Mouse (Mus musculus) liver, embryonic 12.5 days (tissue): ENCODE measurements at regions not wholly inside any gene's neighbourhood (a gene's known extent, or its start where the extent isn't known, plus 50 kb on each side); places are given as distances from the start of the nearest gene placed in this dataset.

Experiments
- ATAC-seq: fragments of 200-750 bp; cut with Nextera tagmentation; 2 replicates; pipeline ENCODE4 v1.8.0; 2017; ENCODE audit warnings: moderate number of reproducible peaks, mild to moderate bottlenecking, moderate library complexity
- H3K27ac ChIP-seq: fragments of 300-500 bp; sonication (generic); 2 replicates; pipeline ENCODE4 v1.5.1; 2016; ENCODE audit warnings: mild to moderate bottlenecking
- H3K27me3 ChIP-seq: fragments of 300-500 bp; sonication (generic); replicated peaks from 2 replicates; pipeline ENCODE4 v1.6.1; 2016; ENCODE audit warnings: mild to moderate bottlenecking, moderate library complexity
- H3K36me3 ChIP-seq: fragments of 300-500 bp; sonication (generic); 2 replicates; pipeline ENCODE4 v1.6.1; 2016; ENCODE audit warnings: mild to moderate bottlenecking, moderate library complexity
- H3K4me1 ChIP-seq: fragments of 300-500 bp; sonication (generic); 2 replicates; pipeline ENCODE4 v1.6.1; 2016
- H3K4me2 ChIP-seq: fragments of 300-500 bp; sonication (generic); 2 replicates; pipeline ENCODE4 v1.6.1; 2016; ENCODE audit warnings: mild to moderate bottlenecking, moderate library complexity
- H3K4me3 ChIP-seq: fragments of 300-500 bp; sonication (generic); 2 replicates; pipeline ENCODE4 v1.5.1; 2016; ENCODE audit warnings: mild to moderate bottlenecking, moderate library complexity
- H3K9ac ChIP-seq: fragments of 300-500 bp; sonication (generic); 2 replicates; pipeline ENCODE4 v1.6.1; 2016; ENCODE audit warnings: mild to moderate bottlenecking, moderate library complexity
- H3K9me3 ChIP-seq: fragments of 300-500 bp; sonication (generic); replicated peaks from 2 replicates; pipeline ENCODE4 v1.6.1; 2016; ENCODE audit warnings: mild to moderate bottlenecking, moderate library complexity
- WGBS: fragments of 180-500 bp; shearing (Covaris S2); methylation state at CpG from one replicate; pipeline ENCODE4 v1.1.7; 2016; ENCODE audit not compliant: insufficient replicate concordance; 5-methylcytosine and 5-hydroxymethylcytosine counted together

GRCm38 (mm10) chr14:100792094-100792493, 408.0 kb downstream of the Prr30 start:
- no peaks in the 10 kb centered on the region for H3K36me3 ChIP-seq
- H3K9ac ChIP-seq: no peak overlapping the region
- no peak overlapping the region for H3K4me2 ChIP-seq
- H3K27ac ChIP-seq: no peak overlapping the region
- no peak for ATAC-seq
- WGBS: 62% methylated on average over 4 of the region's 4 CpGs
- no peaks in the 10 kb centered on the region for H3K4me1 ChIP-seq
- no peaks in the 10 kb centered on the region for H3K27me3 ChIP-seq
- H3K4me3 ChIP-seq: no peak overlapping the region
- no peaks in the 10 kb centered on the region for H3K9me3 ChIP-seq

GRCm38 (mm10) chr14:100781882-100782281, 418.2 kb downstream of the Prr30 start:
- no peaks in the 10 kb centered on the region for H3K4me1 ChIP-seq
- WGBS: 50% methylated on average over 3 of the region's 3 CpGs
- no peaks in the 10 kb centered on the region for H3K27me3 ChIP-seq
- ATAC-seq: no peak
- no peak overlapping the region for H3K4me2 ChIP-seq
- no peak overlapping the region for H3K27ac ChIP-seq
- H3K9ac ChIP-seq: no peak overlapping the region
- no peaks in the 10 kb centered on the region for H3K9me3 ChIP-seq
- H3K4me3 ChIP-seq: no peak overlapping the region
- no peaks in the 10 kb centered on the region for H3K36me3 ChIP-seq

DNA sequence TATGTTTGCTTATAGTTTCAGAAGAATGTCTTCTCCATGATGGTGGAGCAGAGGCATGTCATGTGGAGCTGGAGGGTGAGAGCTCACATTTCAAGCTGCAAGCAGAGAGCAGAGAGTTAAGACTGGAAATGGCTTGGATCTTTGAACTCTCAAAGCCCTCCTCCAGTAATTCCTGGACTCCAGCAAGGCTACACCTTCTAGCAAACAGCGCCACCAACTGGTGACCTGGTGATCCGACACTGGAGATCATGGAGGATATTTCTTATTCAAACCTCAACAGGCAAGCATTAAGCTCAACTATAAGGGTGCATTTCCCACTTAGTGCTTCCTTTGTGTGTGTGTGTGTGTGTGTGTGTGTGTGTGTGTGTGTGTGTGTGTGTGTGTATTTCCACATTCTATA, 446.2 kb downstream of the Prr30 start:
- Histone ChIP-seq H3K4me1 (no peaks in the 10 kb centered on the region), H3K27me3 (no peaks in the 10 kb centered on the region), H3K4me2 (no peak overlapping the region), H3K36me3 (no peaks in the 10 kb centered on the region), H3K4me3 (no peak overlapping the region), H3K27ac (no peak overlapping the region), H3K9me3 (no peaks in the 10 kb centered on the region), H3K9ac (no peak overlapping the region)
- WGBS: 26% methylated on average over 2 of the region's 2 CpGs
- ATAC-seq: no peak

GRCm38 (mm10) chr14:100752746-100753145, 447.4 kb downstream of the Prr30 start:
- no peak for ATAC-seq
- H3K4me1 ChIP-seq: no peaks in the 10 kb centered on the region
- H3K4me3 ChIP-seq: no peak overlapping the region
- H3K27me3 ChIP-seq: no peaks in the 10 kb centered on the region
- no peak overlapping the region for H3K27ac ChIP-seq
- H3K36me3 ChIP-seq: no peaks in the 10 kb centered on the region
- no peak overlapping the region for H3K4me2 ChIP-seq
- WGBS: 52% methylated on average over 10 of the region's 10 CpGs
- no peak overlapping the region for H3K9ac ChIP-seq
- H3K9me3 ChIP-seq: no peaks in the 10 kb centered on the region

GRCm38 (mm10) chr14:100749737-100750541, 450.2 kb downstream of the Prr30 start:
- H3K27me3 ChIP-seq: no peaks in the 10 kb centered on the region
- no peaks in the 10 kb centered on the region for H3K4me1 ChIP-seq
- no peak overlapping the region for H3K9ac ChIP-seq
- H3K4me3 ChIP-seq: peak overlapping the region; percentile 35
- 15% methylated on average over 18 of the region's 19 CpGs for WGBS
- no peaks in the 10 kb centered on the region for H3K36me3 ChIP-seq
- H3K4me2 ChIP-seq: peak overlapping the region; percentile 49
- H3K27ac ChIP-seq: peak overlapping the region; percentile 51; the same call in 1 of the 2 replicates
- peak; percentile 82 for ATAC-seq
- H3K9me3 ChIP-seq: no peaks in the 10 kb centered on the region

GRCm38 (mm10) chr14:100735276-100735675, 450.8 kb upstream of the Klf12 start:
- no peaks in the 10 kb centered on the region for H3K9me3 ChIP-seq
- no peaks in the 10 kb centered on the region for H3K27me3 ChIP-seq
- no peak overlapping the region for H3K27ac ChIP-seq
- 61% methylated on average over 4 of the region's 4 CpGs for WGBS
- no peak for ATAC-seq
- H3K4me1 ChIP-seq: no peaks in the 10 kb centered on the region
- no peak overlapping the region for H3K4me3 ChIP-seq
- H3K9ac ChIP-seq: no peak overlapping the region
- no peaks in the 10 kb centered on the region for H3K36me3 ChIP-seq
- no peak overlapping the region for H3K4me2 ChIP-seq

DNA sequence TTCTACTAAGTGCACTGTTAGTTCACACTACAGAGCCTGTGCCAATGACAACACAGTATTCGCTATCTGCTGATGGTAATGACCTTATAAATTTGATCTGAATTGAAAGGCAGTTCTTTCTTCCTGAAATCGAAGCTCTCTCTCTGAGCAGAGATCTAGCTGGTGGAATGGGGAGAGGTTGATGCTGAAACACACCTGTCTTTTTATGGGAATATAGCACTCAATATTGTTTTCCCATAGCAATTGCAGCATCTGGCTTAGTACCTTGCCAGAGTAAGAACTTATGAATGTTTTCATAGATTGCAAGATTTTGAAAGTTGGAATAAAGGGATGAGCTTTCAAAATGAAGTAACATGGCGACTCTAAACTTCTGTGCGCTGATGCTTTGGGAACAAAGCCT, 444.0 kb upstream of the Klf12 start:
- H3K4me2 ChIP-seq: no peak overlapping the region
- H3K9ac ChIP-seq: no peak overlapping the region
- no peak overlapping the region for H3K27ac ChIP-seq
- H3K4me3 ChIP-seq: no peak overlapping the region
- no peaks in the 10 kb centered on the region for H3K9me3 ChIP-seq
- H3K4me1 ChIP-seq: no peaks in the 10 kb centered on the region
- ATAC-seq: no peak
- H3K36me3 ChIP-seq: no peaks in the 10 kb centered on the region
- H3K27me3 ChIP-seq: no peaks in the 10 kb centered on the region
- WGBS: 67% methylated on average over 4 of the region's 4 CpGs

DNA sequence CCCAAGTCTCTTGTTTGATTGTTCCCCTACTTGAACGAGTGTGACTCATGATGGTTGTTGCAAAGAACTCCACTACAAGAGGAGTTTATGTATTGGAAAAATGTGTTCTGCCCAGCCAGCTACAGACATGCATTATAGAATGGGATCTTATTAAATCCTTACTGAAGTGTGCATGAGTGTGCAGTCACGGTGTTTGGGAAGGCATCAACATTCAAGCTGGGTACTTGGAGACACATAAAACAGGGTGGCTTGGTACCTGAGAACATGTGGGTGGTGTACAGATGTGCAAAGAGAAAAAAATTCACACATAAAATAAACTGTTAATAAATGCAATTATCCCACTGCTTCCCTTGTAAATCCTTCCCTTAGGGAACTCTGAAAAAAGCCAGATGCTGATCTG, 443.2 kb upstream of the Klf12 start:
- Histone ChIP-seq H3K27me3 (no peaks in the 10 kb centered on the region), H3K4me2 (no peak overlapping the region), H3K36me3 (no peaks in the 10 kb centered on the region), H3K9me3 (no peaks in the 10 kb centered on the region), H3K9ac (no peak overlapping the region), H3K4me3 (no peak overlapping the region), H3K4me1 (no peaks in the 10 kb centered on the region), H3K27ac (no peak overlapping the region)
- WGBS: 46% methylated on average over 2 of the region's 2 CpGs
- ATAC-seq: no peak

DNA sequence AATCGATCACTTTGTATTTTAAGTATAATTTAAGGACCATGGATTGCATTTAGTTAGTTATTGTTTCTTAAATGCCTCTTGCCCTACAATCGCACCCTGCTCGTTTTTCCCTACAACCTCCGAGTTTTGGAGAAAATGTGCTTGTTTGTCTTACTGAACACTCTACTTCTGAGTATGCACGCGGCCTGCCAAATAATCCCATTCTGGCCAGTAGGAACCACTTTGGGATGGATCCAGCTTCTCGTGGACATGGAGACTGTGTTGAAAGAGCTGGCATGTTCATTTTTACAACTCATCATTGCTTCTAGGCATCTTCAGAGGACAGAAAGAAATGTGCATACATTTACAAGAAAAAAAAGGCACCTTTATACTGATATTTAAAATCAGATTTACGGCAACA, 440.5 kb upstream of the Klf12 start:
- Histone ChIP-seq H3K27ac (no peak overlapping the region), H3K4me3 (no peak overlapping the region), H3K4me1 (no peaks in the 10 kb centered on the region), H3K9me3 (no peaks in the 10 kb centered on the region), H3K27me3 (no peaks in the 10 kb centered on the region), H3K9ac (no peak overlapping the region), H3K36me3 (no peaks in the 10 kb centered on the region), H3K4me2 (no peak overlapping the region)
- ATAC-seq: no peak
- 77% methylated on average over 8 of the region's 8 CpGs for WGBS

DNA sequence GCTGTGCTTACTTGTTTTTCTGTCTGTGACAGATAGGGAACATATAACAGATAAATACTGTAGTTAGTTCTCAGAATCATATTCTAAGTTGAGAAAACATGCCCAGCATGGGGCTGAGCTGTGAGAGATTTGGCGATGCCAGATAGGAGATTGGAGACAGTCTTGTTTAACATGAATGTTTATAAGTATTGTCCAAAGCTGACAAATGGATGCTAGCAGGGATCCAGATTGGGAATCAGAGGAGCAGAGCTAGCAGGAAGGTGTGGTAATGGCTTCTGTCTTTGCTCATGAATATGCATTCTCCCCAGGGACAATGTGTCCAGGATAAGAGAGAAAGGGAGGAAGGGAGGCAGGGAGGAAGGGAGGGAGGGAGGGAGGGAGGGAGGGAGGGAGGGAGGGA, 436.2 kb upstream of the Klf12 start:
- Histone ChIP-seq H3K27me3 (no peaks in the 10 kb centered on the region), H3K4me1 (no peaks in the 10 kb centered on the region), H3K27ac (no peak overlapping the region), H3K9me3 (no peaks in the 10 kb centered on the region), H3K4me3 (no peak overlapping the region), H3K4me2 (no peak overlapping the region), H3K36me3 (no peaks in the 10 kb centered on the region), H3K9ac (no peak overlapping the region)
- ATAC-seq: no peak
- WGBS: 51% methylated on average over 1 of the region's 1 CpGs

DNA sequence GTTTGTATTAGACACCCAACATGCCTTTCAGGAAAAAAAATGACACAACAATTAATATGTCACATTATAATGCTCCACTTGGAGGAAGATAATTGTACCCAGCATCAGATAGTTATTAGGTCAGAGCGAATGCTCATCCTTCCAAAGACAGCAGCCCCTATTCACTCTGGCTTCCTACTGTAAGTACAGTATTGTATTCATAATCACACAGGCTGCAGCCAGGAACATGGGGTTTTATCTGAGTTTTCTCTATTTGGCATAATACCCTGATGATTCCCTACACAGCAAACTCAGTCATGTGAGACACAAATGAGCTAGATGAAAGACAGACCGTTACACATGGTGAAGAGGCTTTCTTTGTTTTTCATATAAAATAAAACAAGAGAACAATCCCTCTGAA, 430.5 kb upstream of the Klf12 start:
- H3K9me3 ChIP-seq: no peaks in the 10 kb centered on the region
- no peaks in the 10 kb centered on the region for H3K27me3 ChIP-seq
- no peak for ATAC-seq
- H3K4me2 ChIP-seq: no peak overlapping the region
- H3K27ac ChIP-seq: no peak overlapping the region
- WGBS: 72% methylated on average over 2 of the region's 2 CpGs
- H3K36me3 ChIP-seq: no peaks in the 10 kb centered on the region
- H3K4me3 ChIP-seq: no peak overlapping the region
- H3K4me1 ChIP-seq: no peaks in the 10 kb centered on the region
- H3K9ac ChIP-seq: no peak overlapping the region

GRCm38 (mm10) chr14:100713999-100714471, 429.6 kb upstream of the Klf12 start:
- Histone ChIP-seq H3K9ac (no peak overlapping the region), H3K27ac (no peak overlapping the region), H3K4me2 (no peak overlapping the region), H3K9me3 (no peaks in the 10 kb centered on the region), H3K27me3 (no peaks in the 10 kb centered on the region), H3K4me1 (no peaks in the 10 kb centered on the region), H3K4me3 (no peak overlapping the region), H3K36me3 (no peaks in the 10 kb centered on the region)
- no peak for ATAC-seq
- 67% methylated on average over 4 of the region's 4 CpGs for WGBS

DNA sequence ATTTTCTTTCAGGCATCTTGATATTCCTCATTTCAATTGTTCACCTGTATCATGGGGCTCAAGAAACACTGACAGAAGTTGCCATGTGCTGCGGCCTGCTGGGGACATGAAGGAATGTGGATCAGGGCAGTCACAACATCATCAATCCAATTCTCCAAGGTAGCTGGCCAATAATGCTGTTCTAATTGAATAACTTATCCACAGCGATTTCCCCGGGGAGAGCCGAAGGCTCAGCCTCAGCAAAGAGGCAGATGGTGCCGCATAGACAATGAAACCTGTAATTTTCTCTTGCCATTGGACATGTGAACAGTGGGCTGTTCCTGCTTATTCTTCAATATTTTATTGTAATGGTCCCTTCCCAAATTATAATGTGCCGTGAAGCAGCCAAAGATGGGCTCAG, 429.1 kb upstream of the Klf12 start:
- H3K9me3 ChIP-seq: no peaks in the 10 kb centered on the region
- no peaks in the 10 kb centered on the region for H3K4me1 ChIP-seq
- ATAC-seq: no peak
- H3K27me3 ChIP-seq: no peaks in the 10 kb centered on the region
- no peak overlapping the region for H3K27ac ChIP-seq
- H3K4me2 ChIP-seq: no peak overlapping the region
- no peak overlapping the region for H3K4me3 ChIP-seq
- H3K36me3 ChIP-seq: no peaks in the 10 kb centered on the region
- H3K9ac ChIP-seq: no peak overlapping the region
- WGBS: 76% methylated on average over 6 of the region's 6 CpGs
